Mouse (Mus musculus) heart, embryonic 13.5 days (tissue): ENCODE results near the gene Gm49396. TPM values are rescaled to one million over a fixed set of nuclear protein-coding genes. Genes with fewer than 3 reads are reported as not detected.

ENCODE experiments used
- ATAC-seq: fragments of 200-750 bp; cut with Nextera tagmentation; 2 replicates; pipeline ENCODE4 v1.8.0; 2017; ENCODE audit warnings: moderate TSS enrichment; ENCODE audit not compliant: insufficient number of reproducible peaks, low FRiP score, low TSS enrichment; ENCODE audit errors: extremely low read depth
- H3K27ac ChIP-seq: fragments of 300-500 bp; sonication (generic); replicated peaks from 2 replicates; pipeline ENCODE4 v1.5.1; 2015; ENCODE audit warnings: moderate library complexity, mild to moderate bottlenecking, inconsistent platforms
- H3K27me3 ChIP-seq: fragments of 300-500 bp; sonication (generic); replicated peaks from 2 replicates; pipeline ENCODE4 v1.6.1; 2015; ENCODE audit warnings: mild to moderate bottlenecking, inconsistent platforms
- H3K36me3 ChIP-seq: fragments of 300-500 bp; sonication (generic); 2 replicates; pipeline ENCODE4 v1.6.1; 2015; ENCODE audit warnings: mild to moderate bottlenecking, inconsistent platforms
- H3K4me1 ChIP-seq: fragments of 300-500 bp; sonication (generic); 2 replicates; pipeline ENCODE4 v1.6.1; 2015; ENCODE audit warnings: inconsistent platforms
- H3K4me2 ChIP-seq: fragments of 300-500 bp; sonication (generic); 2 replicates; pipeline ENCODE4 v1.6.1; 2015; ENCODE audit warnings: inconsistent platforms, mild to moderate bottlenecking, moderate library complexity
- H3K4me3 ChIP-seq: fragments of 300-500 bp; sonication (generic); 2 replicates; pipeline ENCODE4 v1.5.1; 2015; ENCODE audit warnings: moderate library complexity, mild to moderate bottlenecking, inconsistent platforms
- H3K9ac ChIP-seq: fragments of 300-500 bp; sonication (generic); 2 replicates; pipeline ENCODE4 v1.6.1; 2015; ENCODE audit warnings: inconsistent platforms, mild to moderate bottlenecking, moderate library complexity
- H3K9me3 ChIP-seq: fragments of 300-500 bp; sonication (generic); 2 replicates; pipeline ENCODE4 v1.6.1; 2016; ENCODE audit warnings: inconsistent platforms
- WGBS: fragments of 180-500 bp; shearing (Covaris S2); methylation state at CpG from one replicate; pipeline ENCODE4 v1.1.7; 2015; ENCODE audit warnings: mixed read lengths; 5-methylcytosine and 5-hydroxymethylcytosine counted together
- polyA plus RNA-seq: library from polyadenylated mRNA; unstranded; fragments of >200 nt; fragmentation: Nextera tagmentation; extraction: Ambion mirVana; gene quantifications from 2 replicates; pipeline ENCODE4 v1.2.1, GENCODE M21; 2015

The Gm49396 gene
- polyA plus RNA-seq, 1 experiment from 2014 or later: 7.4 TPM

- peaks cover 47% of the 10 kb centered on the region for H3K36me3 ChIP-seq
- peak overlapping the region; percentile 96 for H3K27ac ChIP-seq
- WGBS: 79% methylated on average over 22 of the region's 22 CpGs
Observed at GRCm38 (mm10) chr7:30553810-30554584, 9.1 kb upstream of the Gm49396 start.

GRCm38 (mm10) chr7:30556894-30557536 is 6.1 kb upstream of the Gm49396 start:
- Histone ChIP-seq H3K27me3 (no peaks in the 10 kb centered on the region), H3K4me3 (no peak overlapping the region), H3K36me3 (peaks cover 45% of the 10 kb centered on the region), H3K9me3 (no peaks in the 10 kb centered on the region), H3K9ac (no peak overlapping the region), H3K4me2 (no peak overlapping the region), H3K4me1 (peaks cover 40% of the 10 kb centered on the region), H3K27ac (no peak overlapping the region)
- no peak for ATAC-seq
- 91% methylated on average over 18 of the region's 18 CpGs for whole genome bisulfite sequencing

More at GRCm38 (mm10) chr7:30553810-30554584, 9.1 kb upstream of the Gm49396 start:
- ATAC-seq: no peak
- peak overlapping the region; percentile 90 for H3K9ac ChIP-seq
- peak overlapping the region; percentile 79 for H3K4me3 ChIP-seq
- peaks cover 34% of the 10 kb centered on the region for H3K4me1 ChIP-seq
- H3K9me3 ChIP-seq: no peaks in the 10 kb centered on the region
- H3K4me2 ChIP-seq: peak overlapping the region; percentile 80
- H3K27me3 ChIP-seq: no peaks in the 10 kb centered on the region

GRCm38 (mm10) chr7:30557901-30558514 is 5.1 kb upstream of the Gm49396 start:
- H3K27me3 ChIP-seq: no peaks in the 10 kb centered on the region
- H3K36me3 ChIP-seq: peaks cover 45% of the 10 kb centered on the region
- H3K9me3 ChIP-seq: no peaks in the 10 kb centered on the region
- peak overlapping the region; percentile 72 for H3K4me3 ChIP-seq
- H3K4me1 ChIP-seq: peaks cover 36% of the 10 kb centered on the region
- H3K27ac ChIP-seq: no peak overlapping the region
- WGBS: 79% methylated on average over 13 of the region's 13 CpGs
- H3K9ac ChIP-seq: peak overlapping the region; percentile 90
- H3K4me2 ChIP-seq: peak overlapping the region; percentile 98
- ATAC-seq: no peak

GRCm38 (mm10) chr7:30558656-30559442 is 4.3 kb upstream of the Gm49396 start:
- peaks cover 45% of the 10 kb centered on the region for H3K36me3 ChIP-seq
- no peaks in the 10 kb centered on the region for H3K27me3 ChIP-seq
- WGBS: 13% methylated on average over 12 of the region's 12 CpGs
- ATAC-seq: no peak
- H3K4me2 ChIP-seq: peak overlapping the region; percentile 98
- H3K9me3 ChIP-seq: no peaks in the 10 kb centered on the region
- peak overlapping the region; percentile 61 for H3K27ac ChIP-seq
- H3K9ac ChIP-seq: peak overlapping the region; percentile 90
- H3K4me3 ChIP-seq: peak overlapping the region; percentile 72
- peaks cover 30% of the 10 kb centered on the region for H3K4me1 ChIP-seq

- under 1% methylated on average over 20 of the region's 20 CpGs for WGBS
- Histone ChIP-seq H3K4me3 (peak within 1 kb of the TSS; percentile 72), H3K4me1 (peaks cover 33% of the 10 kb centered on the region), H3K27ac (peak within 1 kb of the TSS; percentile 61), H3K9me3 (no peaks in the 10 kb centered on the region), H3K27me3 (no peaks in the 10 kb centered on the region), H3K9ac (peak within 1 kb of the TSS; percentile 90), H3K4me2 (peak within 1 kb of the TSS; percentile 98), H3K36me3 (peaks cover 45% of the 10 kb centered on the region)
- peak; percentile 61 for ATAC-seq
Observed at GRCm38 (mm10) chr7:30559443-30559954, 3.6 kb upstream of the Gm49396 start, which contains the start of gene Lin37. Lin37 (minus strand) TSS chr7:30559838.

GRCm38 (mm10) chr7:30560296-30560695 is 2.8 kb upstream of the Gm49396 start:
- H3K9me3 ChIP-seq: no peaks in the 10 kb centered on the region
- peak overlapping the region; percentile 98 for H3K4me2 ChIP-seq
- peaks cover 33% of the 10 kb centered on the region for H3K4me1 ChIP-seq
- H3K36me3 ChIP-seq: peaks cover 43% of the 10 kb centered on the region
- no peak for ATAC-seq
- H3K27me3 ChIP-seq: no peaks in the 10 kb centered on the region
- peak overlapping the region; percentile 72 for H3K4me3 ChIP-seq
- peak overlapping the region; percentile 72 for H3K9ac ChIP-seq
- 64% methylated on average over 2 of the region's 2 CpGs for WGBS
- no peak overlapping the region; the same call in 1 of the 2 replicates for H3K27ac ChIP-seq

GRCm38 (mm10) chr7:30562526-30563116 is 523 bp upstream of the Gm49396 start:
- H3K4me1 ChIP-seq: peaks cover 33% of the 10 kb centered on the region
- no peak for ATAC-seq
- peak overlapping the region; percentile 91 for H3K4me3 ChIP-seq
- under 1% methylated on average over 27 of the region's 27 CpGs for WGBS
- peak overlapping the region; percentile 98 for H3K27ac ChIP-seq
- peaks cover 43% of the 10 kb centered on the region for H3K36me3 ChIP-seq
- H3K4me2 ChIP-seq: peak overlapping the region; percentile 85
- H3K9ac ChIP-seq: peak overlapping the region; percentile 87
- H3K9me3 ChIP-seq: no peaks in the 10 kb centered on the region
- no peaks in the 10 kb centered on the region for H3K27me3 ChIP-seq

GRCm38 (mm10) chr7:30563906-30564280 is 749 bp downstream of the Gm49396 start:
- peaks cover 20% of the 10 kb centered on the region for H3K4me1 ChIP-seq
- H3K9me3 ChIP-seq: no peaks in the 10 kb centered on the region
- H3K27me3 ChIP-seq: no peaks in the 10 kb centered on the region
- H3K27ac ChIP-seq: peak overlapping the region; percentile 98
- H3K4me2 ChIP-seq: peak overlapping the region; percentile 85
- whole genome bisulfite sequencing: 19% methylated on average over 6 of the region's 6 CpGs
- no peak for ATAC-seq
- H3K4me3 ChIP-seq: peak overlapping the region; percentile 91
- H3K36me3 ChIP-seq: peaks cover 52% of the 10 kb centered on the region
- peak overlapping the region; percentile 96 for H3K9ac ChIP-seq

- Histone ChIP-seq H3K36me3 (peaks cover 64% of the 10 kb centered on the region), H3K4me3 (no peak within 1 kb of the TSS), H3K9me3 (no peaks in the 10 kb centered on the region), H3K27ac (no peak within 1 kb of the TSS), H3K9ac (peak within 1 kb of the TSS; percentile 96), H3K4me2 (peak within 1 kb of the TSS; percentile 85), H3K4me1 (peaks cover 15% of the 10 kb centered on the region), H3K27me3 (no peaks in the 10 kb centered on the region)
- ATAC-seq: no peak
- 87% methylated on average over 12 of the region's 12 CpGs for WGBS
Observed at GRCm38 (mm10) chr7:30564970-30565571, 1.9 kb downstream of the Gm49396 start, which contains the start of gene Igflr1. Igflr1 (plus strand) TSS chr7:30565427.

GRCm38 (mm10) chr7:30566033-30566432 is 2.9 kb downstream of the Gm49396 start:
- Histone ChIP-seq H3K27ac (no peak overlapping the region), H3K4me3 (no peak overlapping the region), H3K4me2 (no peak overlapping the region), H3K27me3 (no peaks in the 10 kb centered on the region), H3K4me1 (peaks cover 12% of the 10 kb centered on the region), H3K36me3 (peaks cover 73% of the 10 kb centered on the region), H3K9ac (no peak overlapping the region), H3K9me3 (no peaks in the 10 kb centered on the region)
- ATAC-seq: no peak
- 80% methylated on average over 9 of the region's 9 CpGs for WGBS
